Mouse (Mus musculus): ENCODE data around the gene Gm20683.

DNA sequence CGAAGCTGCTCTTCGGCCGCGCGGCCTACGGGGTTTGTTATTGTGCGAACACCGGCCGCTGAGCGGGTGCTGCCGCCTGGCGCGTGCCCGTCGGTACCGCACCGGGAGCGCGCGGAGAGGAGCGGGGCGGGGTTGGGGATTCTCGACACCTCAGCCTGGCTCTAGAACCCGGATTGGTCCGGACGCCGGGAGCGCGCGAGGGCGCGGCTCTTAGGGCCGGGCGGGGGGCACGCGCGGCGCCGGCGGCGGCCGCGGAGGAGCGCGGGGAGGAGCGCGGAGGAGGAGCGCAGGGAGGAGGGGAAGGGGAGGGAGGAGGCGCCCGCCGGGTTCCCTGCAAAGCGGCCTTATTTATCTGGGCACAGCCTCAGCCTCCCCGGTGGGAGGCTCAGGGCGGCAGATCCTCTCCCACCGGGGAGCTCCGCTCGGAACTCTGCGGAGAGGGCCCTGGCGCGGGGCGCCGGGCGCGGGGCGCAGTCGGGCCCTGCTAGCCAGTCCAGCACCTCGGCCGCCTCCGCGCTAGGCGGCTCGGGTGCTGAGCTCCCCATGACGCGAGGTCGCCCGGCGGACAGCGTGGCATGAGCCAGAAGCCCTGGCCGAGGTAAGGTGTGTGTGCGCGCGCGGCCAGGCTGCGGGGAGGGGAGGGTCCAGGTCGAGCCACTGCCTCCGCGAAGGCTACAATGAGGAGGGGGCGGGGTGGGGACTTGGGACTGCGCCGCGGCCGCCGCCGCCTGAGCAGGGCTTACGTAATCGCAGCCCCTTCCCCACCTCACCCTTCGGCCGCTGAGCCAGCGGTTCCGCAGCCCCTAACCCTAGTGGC lies 32.6 kb downstream of the Gm20683 start, which contains the start of gene Fbxl16:
- TF ChIP-seq POLR2A (IDR thresholded peaks at IDR 0.05; ENCODE audit: extremely low read depth, insufficient read depth, low read length) = no peak
- TF ChIP-seq CTCF (IDR thresholded peaks at IDR 0.05; ENCODE audit: low read depth, low read length) = no peak

Data from liver, adult 2 months (tissue).